Mouse (Mus musculus) brown adipose tissue, adult 24 weeks (tissue): ENCODE measurements at regions not wholly inside any gene's neighbourhood (a gene's known extent, or its start where the extent isn't known, plus 50 kb on each side); places are given as distances from the start of the nearest gene placed in this dataset.

Experiments used
- H3K27ac ChIP-seq: fragments of 200-500 bp; replicated peaks from 2 replicates; pipeline ENCODE4 v1.5.1; 2012; ENCODE audit warnings: low read depth, mild to moderate bottlenecking, low read length
- H3K4me1 ChIP-seq: fragments of 200-500 bp; 2 replicates; pipeline ENCODE4 v1.6.1; 2012; ENCODE audit warnings: low read length, mixed read lengths; ENCODE audit not compliant: control insufficient read depth, insufficient read depth, insufficient read length
- H3K4me3 ChIP-seq: fragments of 200-500 bp; 2 replicates; pipeline ENCODE4 v1.5.1; 2012; ENCODE audit warnings: low read depth, mild to moderate bottlenecking, low read length, moderate library complexity; ENCODE audit not compliant: insufficient read depth

DNA sequence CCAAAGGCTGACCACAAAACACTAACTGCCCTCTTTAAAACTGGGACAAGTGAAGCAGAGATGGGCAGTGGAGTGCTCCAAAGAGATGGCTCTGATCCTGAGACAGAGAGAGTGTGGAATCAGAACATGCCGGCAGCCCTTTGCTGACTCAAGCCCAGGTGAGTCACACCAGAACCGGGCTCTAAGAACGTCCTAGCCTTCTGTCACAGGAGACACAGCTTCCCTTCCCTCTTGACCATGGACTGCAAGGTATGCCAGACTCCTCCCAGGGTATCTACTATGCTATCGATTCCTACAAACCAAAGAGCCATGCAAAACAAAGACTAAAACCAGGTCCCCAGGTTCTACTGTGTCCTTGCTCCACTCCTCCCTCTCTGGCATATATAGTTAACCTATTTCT, 98.0 kb downstream of the Dhx15 start:
- Histone ChIP-seq H3K27ac (no peak overlapping the region), H3K4me1 (no peaks in the 10 kb centered on the region), H3K4me3 (no peak overlapping the region)

DNA sequence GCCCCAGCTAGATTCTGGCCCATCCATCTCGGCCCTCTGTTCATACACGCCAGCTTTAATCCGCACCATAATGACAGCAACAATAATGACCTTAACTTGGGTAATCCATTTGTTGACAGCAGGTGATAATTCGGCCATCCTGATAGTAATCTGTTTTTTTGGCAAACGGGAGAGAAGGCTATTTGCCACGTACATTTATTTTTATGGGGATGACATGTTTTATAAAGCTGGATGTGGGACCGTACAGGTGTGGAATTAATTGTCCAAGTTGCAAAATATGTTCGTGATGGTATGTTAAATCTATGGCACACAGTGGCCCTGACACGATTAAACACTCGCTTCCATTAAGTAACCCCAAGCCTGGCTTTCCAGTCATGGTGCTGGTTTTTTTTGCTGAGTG, 102.2 kb downstream of the Dhx15 start:
- Histone ChIP-seq H3K4me1 (no peaks in the 10 kb centered on the region), H3K27ac (no peak overlapping the region)

GRCm38 (mm10) chr5:52086766-52087429, 103.4 kb downstream of the Dhx15 start:
- Histone ChIP-seq H3K27ac (no peak overlapping the region), H3K4me1 (no peaks in the 10 kb centered on the region)

More for the DNA sequence above, 102.2 kb downstream of the Dhx15 start:
- no peak overlapping the region for H3K4me3 ChIP-seq

DNA sequence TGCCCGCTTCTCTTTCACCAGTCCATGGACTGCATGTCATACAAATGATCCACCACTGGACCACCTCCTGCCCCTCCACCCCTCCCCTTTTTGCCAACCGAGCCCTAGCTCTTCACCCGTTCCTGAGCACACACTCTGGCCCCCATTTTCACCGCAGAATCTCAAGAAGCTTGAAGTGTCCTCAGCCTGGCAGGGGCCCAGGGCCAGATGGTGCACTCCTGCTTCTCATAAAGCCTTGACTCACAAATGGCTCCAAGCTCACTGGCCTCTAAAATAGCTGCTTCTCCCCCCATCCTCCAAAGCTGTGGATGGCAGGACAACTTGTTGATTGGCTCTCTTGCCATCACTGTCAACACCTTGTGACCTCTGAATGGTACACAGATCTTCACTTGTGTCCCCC, 110.0 kb downstream of the Dhx15 start:
- Histone ChIP-seq H3K4me3 (no peak overlapping the region), H3K27ac (no peak overlapping the region), H3K4me1 (no peaks in the 10 kb centered on the region)

More at GRCm38 (mm10) chr5:52086766-52087429, 103.4 kb downstream of the Dhx15 start:
- H3K4me3 ChIP-seq = no peak overlapping the region

GRCm38 (mm10) chr5:52077696-52078095, 112.6 kb downstream of the Dhx15 start:
- Histone ChIP-seq H3K4me1 (no peaks in the 10 kb centered on the region), H3K27ac (no peak overlapping the region), H3K4me3 (no peak overlapping the region)

DNA sequence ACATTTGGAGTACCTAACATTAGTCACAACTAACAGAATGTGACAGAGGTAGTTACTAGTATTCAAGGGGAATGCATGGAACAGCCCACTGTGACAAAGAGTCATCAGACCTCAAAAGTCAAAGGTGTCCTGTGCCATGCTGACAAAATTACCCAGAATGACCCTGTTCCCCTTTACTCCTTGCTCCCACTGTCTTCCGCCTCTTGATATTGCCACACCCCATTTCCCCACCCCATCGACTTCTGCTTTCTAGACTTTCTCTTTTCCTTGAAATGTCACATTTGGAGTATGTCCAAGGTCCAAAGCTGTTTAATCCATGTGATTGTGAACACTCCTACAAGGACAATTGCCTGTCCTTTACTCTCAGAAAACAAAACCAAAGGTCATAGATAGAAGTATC, 115.2 kb downstream of the Dhx15 start:
- Histone ChIP-seq H3K4me1 (no peaks in the 10 kb centered on the region), H3K27ac (no peak overlapping the region), H3K4me3 (no peak overlapping the region)

- Histone ChIP-seq H3K27ac (no peak overlapping the region), H3K4me1 (peaks cover 2% of the 10 kb centered on the region; the same call in 1 of the 2 replicates), H3K4me3 (no peak overlapping the region)
Observed at GRCm38 (mm10) chr5:52064804-52065451, 125.4 kb downstream of the Dhx15 start.

- Histone ChIP-seq H3K4me1 (peaks cover 2% of the 10 kb centered on the region; the same call in 1 of the 2 replicates), H3K4me3 (no peak overlapping the region), H3K27ac (peak overlapping the region; percentile 96)
Observed at GRCm38 (mm10) chr5:52062214-52062613, 128.1 kb downstream of the Dhx15 start.

DNA sequence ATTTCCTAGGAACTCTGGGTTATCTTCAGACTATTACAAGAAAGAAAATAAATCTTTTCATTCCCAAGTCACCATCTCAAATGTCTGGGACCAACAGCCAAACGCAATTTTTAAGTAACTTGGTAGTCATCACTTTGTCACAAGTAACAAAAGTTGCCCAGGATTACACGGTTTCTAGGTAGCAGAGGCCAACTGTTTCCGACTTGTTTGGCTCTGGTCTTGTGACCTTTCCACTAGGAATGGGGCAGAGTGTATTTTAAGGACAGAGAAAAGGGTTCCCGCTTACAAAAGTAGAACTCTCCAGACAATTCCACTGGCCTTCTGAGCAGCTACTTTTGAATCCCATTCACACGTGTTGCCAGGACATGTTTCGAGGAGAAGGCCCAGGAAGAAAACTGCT, 129.1 kb downstream of the Dhx15 start:
- Histone ChIP-seq H3K4me1 (peaks cover 2% of the 10 kb centered on the region; the same call in 1 of the 2 replicates), H3K27ac (peak overlapping the region; percentile 96), H3K4me3 (no peak overlapping the region)

- Histone ChIP-seq H3K27ac (no peak overlapping the region), H3K4me3 (no peak overlapping the region), H3K4me1 (no peaks in the 10 kb centered on the region)
Observed at GRCm38 (mm10) chr5:52057261-52057660, 133.1 kb downstream of the Dhx15 start.

GRCm38 (mm10) chr5:52052072-52052465, 138.2 kb downstream of the Dhx15 start:
- Histone ChIP-seq H3K4me3 (no peak overlapping the region), H3K27ac (no peak overlapping the region), H3K4me1 (no peaks in the 10 kb centered on the region)

- no peak overlapping the region for H3K4me3 ChIP-seq
- H3K27ac ChIP-seq = no peak overlapping the region
- no peaks in the 10 kb centered on the region for H3K4me1 ChIP-seq
Observed at GRCm38 (mm10) chr5:52051383-52052071, 138.8 kb downstream of the Dhx15 start.

DNA sequence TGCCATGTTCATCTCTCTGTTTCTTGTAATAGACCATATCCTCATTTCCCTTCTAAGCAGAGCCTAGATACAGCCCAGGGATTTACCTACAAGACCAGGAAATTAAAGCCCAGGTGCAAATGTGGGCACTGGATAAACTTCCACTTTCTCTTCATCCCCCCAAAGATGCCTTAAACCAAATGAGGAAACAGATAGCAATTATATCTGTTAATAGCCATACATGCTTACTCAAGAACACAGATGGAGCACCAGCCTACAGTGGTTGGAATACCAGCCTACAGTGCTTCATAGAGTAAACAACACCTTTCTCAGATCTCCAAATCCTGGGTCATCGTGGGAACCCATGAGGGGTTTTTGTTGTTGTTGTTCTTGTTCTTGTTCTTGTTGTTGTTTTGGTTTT, 141.5 kb downstream of the Dhx15 start:
- Histone ChIP-seq H3K27ac (no peak overlapping the region), H3K4me3 (no peak overlapping the region), H3K4me1 (no peaks in the 10 kb centered on the region)

DNA sequence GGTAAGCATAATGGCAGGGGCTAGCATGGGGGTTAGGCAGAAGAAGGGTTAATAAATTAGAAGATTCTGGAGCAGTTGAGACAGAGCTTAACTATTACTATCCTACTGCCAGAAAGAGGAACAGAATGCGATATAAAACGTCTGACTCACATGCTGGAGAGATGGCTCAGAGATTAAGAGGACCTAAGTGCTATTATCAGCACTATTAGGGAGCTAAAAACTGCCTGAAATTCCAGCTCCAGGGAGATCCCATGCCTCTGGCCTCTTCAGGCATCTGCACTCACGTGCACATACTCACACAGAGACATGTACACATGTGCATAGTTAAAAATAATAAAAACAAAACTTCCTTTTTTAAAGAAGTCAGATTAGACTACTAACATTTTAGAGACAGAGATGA, 143.6 kb downstream of the Dhx15 start:
- Histone ChIP-seq H3K27ac (no peak overlapping the region), H3K4me3 (no peak overlapping the region), H3K4me1 (no peaks in the 10 kb centered on the region)

DNA sequence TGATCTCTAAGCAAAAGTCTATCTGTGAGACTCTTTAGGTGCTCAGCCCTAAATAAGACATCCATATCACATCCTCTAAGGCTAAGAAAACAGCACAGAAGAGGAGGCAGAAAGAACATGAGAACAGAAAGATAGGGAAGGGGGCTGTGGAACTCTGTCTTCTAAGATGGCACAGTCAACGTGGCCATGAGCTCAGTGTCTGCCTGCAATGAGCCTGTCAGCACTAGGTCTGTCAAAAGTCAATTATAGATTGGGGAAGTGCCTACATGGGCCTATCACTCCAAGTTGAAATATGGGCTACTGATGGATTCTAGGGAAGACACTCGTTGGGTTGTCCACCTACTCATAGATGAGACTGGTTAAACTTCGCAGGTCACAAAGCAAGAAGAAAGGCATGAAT, 146.2 kb downstream of the Dhx15 start:
- Histone ChIP-seq H3K27ac (no peak overlapping the region), H3K4me1 (no peaks in the 10 kb centered on the region), H3K4me3 (no peak overlapping the region)

DNA sequence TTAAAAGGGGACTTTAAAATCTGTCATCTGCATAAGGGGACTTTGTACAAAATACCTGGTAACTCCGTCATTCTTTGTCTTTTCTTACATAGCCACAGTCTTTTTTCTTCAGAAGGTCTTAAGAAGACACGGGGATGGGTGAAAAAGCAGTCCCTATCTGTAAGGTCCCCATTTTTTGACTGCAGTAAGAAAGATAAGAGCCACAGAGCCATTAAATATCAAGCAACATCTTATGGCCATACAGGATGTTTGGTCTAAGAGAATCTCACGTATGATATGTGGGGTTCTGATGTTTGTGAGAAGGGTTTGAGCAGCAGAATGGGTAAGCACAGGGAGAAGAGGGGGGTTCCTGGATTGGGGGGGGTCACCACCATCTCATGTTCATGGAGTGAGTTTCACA, 148.9 kb downstream of the Dhx15 start:
- H3K4me1 ChIP-seq = no peaks in the 10 kb centered on the region
- no peak overlapping the region for H3K27ac ChIP-seq

More for the DNA sequence above, 148.9 kb downstream of the Dhx15 start:
- H3K4me3 ChIP-seq = no peak overlapping the region
